Mouse (Mus musculus) naive thymus-derived CD4-positive, alpha-beta T cell, adult 2 months (primary cell): ENCODE data around the gene Gadd45g.
"Not testable (repeated sequence)": the region's sequence is repeated elsewhere in the genome, so short reads cannot be mapped to it uniquely, and the experiment has no call there.

Experiments used
- DNase-seq: peaks from one replicate; pipeline ENCODE4 v3.0.0-alpha.2; 2011; ENCODE audit warnings: low read depth

Gene Gadd45g

DNA sequence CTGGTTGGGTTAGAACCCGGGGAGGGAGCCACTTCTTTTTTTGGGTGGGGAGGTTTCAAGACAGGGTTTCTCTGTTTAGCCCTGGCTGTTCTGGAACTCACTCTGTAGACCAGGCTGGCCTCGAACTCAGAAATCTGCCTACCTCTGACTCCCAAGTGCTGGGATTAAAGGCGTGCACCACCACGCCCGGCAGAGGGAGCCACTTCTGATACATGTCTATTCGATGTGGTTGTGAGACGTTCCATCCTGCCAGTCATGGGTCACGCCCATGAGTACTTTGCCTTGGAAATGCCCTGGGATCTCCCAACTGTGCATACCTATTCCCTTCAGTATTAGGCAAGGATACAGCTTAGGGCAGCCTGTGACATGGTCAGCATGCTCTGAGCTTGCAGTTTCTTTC, 12.5 kb upstream of the Gadd45g start:
- not testable (repeated sequence) for DNase-seq

DNA sequence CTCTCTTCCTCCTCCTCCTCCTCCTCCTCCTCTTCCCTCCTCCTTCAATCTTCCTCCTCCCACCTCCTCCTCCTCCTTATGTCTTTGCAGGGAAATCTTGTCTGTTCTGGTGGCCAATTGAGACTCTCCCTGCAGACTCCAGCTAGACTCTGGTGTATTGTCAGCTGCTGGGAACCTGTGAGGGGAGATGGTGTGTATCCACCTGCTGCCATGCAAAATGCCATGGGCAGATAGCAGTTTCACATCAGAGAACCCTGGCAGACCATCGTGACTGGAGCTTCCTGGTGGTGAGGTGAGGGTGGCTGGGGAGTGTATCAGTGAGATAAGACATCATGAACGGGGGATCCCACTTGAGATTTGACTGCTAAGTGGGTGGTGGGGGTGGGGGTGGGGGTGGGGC, 12.0 kb upstream of the Gadd45g start:
- no peak for DNase-seq

DNA sequence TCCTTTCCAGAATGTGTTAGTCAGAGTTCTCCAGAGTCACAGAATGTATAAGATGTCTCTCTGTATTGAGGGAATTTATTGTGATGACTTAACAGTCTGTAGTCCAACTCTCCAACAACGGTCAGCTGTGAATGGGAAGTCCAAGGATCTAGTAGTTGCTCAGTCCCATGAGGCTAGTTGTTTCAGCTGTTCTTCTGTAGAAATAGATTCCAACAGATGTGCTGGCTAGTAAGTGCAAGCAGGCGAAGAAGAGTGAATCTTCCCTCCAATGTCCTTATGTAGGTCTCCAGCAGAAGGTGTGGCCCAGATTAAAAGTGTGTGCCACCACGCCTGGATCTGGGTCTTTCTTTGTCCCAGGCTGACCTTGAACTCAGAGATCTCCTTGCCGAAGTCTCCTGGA, 11.3 kb upstream of the Gadd45g start:
- not testable (repeated sequence) for DNase-seq

DNA sequence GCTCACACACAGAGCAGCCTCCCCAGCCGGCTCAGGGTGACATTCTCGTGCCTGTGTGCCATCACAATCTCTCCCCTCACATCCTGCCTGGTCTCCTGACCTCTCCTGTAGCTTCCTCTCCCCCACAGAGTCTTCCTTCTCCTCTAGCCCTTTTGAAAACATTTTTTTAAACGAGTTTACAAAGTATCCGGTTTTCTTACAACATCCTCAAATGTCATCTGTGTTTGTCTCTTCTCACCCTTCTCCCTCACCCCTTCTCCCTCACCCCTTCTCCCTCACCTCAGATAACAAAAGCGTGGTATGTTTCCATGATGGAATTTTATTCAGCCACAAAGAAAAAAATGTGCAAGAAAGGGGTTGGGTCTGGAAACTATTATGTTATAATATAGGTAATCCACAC, 9.1 kb upstream of the Gadd45g start:
- no peak for DNase-seq

DNA sequence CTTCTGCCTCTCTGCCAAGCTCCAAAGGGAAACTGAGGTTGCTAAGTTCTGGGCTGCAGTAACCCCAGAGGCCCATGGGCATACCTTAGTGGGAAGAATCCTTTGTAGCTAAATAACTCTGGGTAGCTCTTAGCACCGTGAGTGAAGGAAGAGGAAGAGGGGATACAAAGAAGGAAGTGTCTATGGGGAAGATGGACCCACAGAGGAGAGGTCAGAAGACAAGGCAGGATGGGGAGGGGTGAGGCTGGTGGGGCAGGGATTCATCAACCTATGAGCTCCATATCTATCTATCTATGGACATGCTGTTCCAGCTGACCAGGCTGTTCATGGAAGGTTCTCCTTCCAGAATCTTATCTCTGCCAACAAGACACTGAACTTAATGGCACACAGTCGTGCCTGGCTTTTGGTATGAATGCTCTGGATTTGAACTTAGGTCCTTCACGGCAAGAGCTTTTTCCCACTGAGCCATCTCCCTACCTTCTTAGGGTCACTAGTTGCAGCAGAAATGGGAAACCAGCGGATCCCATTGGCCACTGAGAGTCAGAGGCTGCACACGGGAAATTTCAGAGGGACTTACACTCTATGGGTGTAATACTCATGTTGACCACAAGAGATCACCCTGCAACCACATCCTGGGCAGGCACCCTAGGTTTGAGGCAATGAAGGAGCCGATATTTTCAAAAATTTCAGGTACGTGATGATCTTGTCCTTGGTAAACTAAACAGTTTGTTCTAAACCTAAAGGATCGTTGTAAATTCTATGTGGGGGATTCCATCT, 7.0 kb upstream of the Gadd45g start:
- DNase-seq = peak; percentile 84

DNA sequence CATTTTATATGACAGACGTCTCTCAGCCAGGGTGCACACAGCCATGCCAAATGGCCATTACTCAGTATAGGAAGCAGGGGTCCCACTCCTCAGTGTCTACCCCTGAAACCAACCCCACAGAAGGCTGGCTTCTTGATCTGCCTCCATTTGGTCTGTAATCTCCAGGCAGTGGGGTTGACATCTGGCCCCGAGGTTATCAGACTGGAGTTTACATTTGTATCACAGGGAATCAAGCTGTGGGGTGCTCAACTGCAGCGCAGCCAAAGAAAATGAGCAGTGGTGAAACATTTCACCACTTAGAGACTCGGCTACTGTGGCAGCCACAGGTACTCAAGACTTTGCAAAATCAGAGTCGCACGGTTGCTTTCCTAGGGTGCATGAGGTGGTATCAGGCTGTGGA, 5.8 kb upstream of the Gadd45g start:
- no peak for DNase-seq

DNA sequence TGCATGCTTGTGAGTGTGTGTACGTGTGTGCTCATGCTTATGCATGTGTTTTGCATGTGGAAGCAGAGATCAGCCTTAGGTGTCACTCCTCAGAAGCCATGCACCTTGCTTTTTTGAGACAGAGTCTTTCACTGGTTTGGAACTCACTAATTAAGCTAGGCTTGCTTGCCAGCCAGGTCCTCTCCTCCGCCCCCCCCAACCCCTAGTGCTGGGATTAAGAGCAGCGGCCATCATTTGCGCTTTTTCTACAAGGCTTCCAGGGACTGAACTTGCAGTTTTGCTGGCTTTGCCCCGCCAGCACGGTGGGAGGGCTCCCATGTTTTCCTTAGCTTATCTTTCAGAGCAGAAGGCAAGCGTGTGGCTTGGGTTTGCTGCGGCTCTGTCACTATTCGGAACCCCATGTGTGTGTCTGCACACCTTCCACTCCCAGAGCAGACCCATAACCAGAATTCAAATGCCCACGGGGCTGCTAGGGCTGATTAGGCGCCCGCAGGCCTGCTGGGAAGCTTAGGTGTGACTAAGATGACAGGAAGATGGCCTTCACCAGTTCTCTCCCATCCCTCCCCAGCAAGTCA, 4.8 kb upstream of the Gadd45g start:
- no peak for DNase-seq

DNA sequence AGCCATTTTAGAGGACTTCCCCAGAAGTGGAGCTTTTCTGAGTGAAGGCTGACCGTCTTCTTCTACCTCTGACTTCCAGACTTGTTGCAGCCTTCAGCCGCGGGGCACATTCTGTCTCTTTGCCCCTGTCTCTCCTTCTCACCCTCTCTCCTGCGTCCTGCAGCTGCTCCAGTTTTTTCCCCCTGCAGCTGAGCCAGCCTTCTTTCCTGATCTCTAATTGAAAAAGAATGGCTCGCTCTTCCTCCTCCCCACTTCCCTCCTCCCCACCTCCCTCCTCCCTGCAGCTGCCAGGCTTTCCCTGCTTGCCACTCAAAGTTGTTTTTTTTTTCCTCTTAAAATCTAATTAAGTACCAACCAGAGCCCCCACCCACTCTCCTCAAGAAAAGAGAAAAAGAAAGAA, 4.3 kb upstream of the Gadd45g start:
- no peak for DNase-seq

DNA sequence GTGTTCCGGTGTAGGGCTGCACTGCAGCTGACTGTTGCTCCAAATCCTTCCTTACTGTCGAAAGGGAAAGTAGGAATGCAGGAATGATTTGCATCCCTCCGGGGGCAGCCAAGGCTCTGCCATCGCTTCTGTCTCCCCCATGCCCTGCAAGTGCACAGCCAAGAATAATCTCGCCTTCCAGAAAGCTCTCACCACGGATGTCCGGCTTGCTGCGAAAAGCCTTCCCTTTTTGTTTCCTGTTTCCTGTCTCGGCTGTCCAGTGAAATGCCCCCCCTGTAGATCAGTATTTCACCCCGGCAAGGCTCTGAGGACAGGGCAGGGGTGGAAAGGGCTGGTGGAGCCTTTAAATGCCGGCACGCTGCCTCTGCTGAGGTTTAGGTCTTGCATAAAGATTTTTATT, 3.7 kb upstream of the Gadd45g start:
- DNase-seq = no peak

DNA sequence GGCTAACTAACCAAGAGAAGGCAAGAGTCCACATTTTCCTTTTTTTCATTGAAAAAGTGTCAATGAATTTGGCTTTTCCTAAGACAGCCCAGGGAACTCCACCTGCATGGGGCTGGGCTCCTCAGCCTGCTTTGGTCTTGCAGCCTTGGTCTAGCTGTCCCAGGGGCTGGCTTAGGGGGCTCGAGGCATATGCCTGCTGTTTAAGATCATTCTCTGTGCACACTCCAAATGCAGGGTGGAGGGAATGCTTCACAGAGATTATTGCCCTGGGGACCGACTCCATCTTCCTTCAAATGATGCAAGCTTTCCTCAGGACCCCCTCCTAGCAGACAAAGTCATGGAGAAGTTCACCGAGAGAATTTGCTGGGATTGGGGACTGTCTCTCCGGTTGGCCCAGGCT, 3.2 kb upstream of the Gadd45g start:
- no peak for DNase-seq

DNA sequence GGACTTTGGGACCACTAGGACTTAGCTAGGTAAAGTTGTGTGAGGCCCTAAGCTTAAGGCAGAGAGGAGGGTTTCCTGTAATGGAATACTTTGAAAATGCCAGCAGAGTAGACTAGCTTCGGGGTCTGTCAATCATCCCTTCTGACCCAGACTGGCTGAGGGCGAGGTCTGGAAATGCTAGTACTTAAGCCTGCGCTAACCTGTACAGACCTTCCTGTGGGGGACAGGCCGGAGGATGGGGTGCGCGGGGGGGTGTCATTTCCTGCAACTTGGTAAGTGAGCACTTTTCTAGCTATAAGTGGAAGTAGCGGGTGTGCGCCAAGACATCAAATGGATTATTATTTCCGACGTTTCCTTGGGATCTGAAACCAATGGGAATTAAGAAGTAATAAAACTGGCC, 2.4 kb upstream of the Gadd45g start:
- DNase-seq = no peak

DNA sequence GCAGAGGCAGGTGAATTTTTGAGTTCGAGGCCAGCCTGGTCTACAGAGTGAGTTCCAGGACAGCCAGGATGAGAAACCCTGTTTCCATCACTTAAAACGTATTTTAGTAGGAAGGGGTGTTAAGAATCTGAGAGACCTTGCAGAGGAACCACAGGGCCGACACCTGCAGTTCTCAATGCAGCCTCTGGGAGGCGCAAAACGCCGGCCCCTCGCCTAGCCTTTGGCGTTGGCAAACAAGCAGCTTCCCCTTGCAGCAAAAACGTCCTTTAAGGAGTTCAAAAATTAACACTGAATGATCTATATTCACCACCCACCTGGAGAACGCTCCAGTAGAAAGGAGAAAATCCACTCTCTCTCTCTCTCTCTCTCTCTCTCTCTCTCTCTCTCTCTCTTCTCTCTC, 1.8 kb upstream of the Gadd45g start:
- peak; percentile 88 for DNase-seq

DNA sequence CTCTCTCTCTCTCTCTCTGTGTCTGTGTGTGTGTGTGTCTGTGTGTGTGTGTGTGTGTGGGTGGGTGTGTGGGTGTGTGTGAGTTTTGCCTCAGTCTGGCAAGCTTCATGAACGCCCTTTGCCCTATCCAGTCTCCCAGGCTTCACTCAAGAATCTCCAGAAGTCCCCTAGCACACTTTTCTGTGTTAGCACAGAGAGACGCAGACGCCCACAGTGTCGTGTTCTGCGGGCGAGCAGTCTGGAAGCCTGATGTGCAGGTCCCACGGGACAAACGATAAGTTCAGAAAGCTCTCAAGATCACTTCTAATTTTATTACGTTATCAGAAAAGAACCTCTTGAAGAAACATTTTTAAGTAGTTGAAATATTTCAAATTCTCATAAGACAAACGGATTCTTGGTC, 1.4 kb upstream of the Gadd45g start:
- DNase-seq = peak; percentile 70

DNA sequence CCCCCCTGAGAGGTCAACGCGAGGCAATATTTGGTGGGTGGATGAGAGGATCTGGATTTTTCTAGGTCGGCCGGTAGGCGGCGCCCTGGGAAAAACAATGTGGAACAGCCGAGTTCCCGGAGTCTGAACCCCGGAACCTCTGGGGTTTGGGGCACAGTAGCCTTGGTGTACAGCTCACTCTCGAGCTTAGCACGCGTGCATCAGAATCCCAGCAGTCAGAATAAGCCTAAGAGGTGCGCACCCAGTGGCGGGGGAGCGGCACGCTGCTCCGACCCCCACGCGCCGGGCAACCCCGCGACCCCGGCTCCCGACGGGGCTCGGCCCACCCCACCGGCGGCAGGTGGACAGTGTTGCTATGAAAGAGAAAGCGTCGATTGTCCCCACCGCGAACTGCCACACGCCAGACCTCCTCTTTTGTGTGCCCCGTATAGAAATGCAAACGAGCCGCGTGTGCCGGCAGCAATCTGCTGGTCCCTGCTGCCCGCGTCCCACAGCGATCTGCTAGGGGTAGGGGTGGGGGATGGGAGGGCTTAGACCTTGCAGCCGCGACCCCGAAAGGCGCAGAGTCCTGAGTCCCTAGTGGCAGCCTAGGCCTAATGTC, 787 bp upstream of the Gadd45g start:
- peak; percentile 83 for DNase-seq

DNA sequence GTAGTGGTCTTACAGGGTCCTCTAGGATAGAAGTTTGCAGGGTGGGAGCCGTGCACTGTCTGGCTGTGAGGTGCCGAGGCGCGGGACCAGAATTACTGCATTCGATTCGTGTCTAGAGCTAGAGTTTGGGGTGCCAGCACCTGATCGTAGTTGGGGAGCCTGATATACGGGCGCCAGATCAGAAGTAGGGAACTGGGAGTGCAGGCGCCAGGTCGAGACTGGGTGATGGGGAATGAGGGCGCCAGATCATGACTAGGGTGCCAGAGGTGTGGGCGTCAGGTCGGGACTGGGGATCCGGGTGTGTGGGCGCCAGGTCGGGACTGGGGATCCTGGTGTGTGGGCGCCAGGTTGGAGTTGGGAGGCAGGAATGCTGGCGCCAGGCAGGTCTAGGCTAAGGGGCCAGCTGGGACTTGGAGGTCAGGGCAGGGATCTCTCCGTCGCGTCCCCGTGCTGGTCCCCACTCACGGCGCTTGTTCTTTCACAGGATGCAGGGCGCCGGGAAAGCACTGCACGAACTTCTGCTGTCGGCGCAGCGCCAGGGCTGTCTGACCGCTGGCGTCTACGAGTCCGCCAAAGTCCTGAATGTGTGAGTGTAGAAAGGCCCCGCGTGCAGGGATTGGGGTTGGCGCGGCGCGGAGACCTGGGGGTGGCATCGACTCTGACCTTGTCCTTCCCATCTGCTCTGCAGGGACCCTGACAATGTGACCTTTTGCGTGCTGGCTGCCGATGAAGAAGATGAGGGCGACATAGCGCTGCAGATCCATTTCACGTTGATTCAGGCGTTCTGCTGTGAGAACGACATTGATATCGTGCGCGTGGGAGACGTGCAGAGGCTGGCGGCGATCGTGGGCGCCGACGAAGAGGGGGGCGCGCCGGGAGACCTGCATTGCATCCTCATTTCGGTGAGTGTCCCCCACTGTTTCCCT, 653 bp downstream of the Gadd45g start:
- peak; percentile 65 for DNase-seq

DNA sequence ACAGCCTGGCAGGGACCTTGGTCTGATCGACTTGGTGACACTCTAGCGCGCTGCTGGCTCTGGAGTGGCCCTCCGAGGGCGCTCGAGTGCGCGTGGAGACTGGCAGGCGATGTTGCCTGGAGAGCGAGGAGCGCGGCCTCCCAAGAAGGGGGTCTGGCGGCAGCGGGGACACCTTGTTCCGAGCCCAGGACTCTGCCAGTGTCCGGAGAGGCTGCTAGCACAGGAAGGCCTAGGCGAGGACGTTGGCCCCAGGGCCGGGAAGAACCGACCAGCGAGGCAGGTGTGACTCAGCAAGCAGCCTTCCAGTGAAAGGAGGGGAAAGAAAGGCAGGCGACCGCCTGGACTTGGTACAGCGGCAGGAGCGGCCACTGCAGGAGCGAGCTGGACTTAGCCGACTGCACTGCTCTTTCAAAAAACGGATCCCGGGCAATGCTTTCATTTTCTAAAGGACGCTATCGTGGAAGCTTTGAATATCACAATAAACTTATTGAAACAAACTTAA, 1.6 kb downstream of the Gadd45g start:
- peak; percentile 76 for DNase-seq

DNA sequence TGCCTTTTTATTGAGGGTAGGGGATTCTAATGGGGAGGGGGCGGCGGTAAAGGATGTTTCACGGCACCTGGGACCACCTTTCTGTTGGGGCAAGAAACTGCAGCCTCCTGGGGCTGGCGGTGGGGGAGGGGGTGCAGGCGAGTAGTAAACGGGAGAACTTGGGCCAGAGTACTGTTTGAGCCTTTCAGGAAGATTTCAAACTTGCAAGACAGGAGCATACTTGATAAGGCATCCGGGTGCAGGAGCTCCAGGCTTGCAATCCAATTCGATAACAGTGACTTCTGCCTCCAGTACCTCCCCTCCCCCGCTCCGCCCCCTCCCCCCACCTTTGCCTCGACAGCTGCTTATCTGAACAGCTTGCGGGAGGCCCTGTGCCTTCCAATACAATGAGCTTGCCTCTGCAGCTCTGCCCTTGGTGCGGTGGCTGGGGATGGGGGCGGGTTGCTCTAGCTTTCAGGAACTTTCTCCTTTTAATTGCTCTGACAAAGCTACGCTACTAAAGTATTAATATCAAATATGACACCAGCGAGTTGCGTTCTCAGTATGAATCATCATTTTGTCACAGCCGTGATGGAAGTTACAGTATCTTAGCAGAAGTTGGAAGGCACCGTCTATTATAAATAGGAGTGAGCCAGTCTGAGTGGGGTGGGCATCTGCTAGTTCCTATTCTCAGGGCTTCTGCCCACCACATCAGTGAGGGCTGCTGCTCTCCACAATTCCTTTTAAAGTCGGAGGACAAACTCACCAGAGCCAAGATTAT, 2.2 kb downstream of the Gadd45g start:
- DNase-seq = peak; percentile 55

DNA sequence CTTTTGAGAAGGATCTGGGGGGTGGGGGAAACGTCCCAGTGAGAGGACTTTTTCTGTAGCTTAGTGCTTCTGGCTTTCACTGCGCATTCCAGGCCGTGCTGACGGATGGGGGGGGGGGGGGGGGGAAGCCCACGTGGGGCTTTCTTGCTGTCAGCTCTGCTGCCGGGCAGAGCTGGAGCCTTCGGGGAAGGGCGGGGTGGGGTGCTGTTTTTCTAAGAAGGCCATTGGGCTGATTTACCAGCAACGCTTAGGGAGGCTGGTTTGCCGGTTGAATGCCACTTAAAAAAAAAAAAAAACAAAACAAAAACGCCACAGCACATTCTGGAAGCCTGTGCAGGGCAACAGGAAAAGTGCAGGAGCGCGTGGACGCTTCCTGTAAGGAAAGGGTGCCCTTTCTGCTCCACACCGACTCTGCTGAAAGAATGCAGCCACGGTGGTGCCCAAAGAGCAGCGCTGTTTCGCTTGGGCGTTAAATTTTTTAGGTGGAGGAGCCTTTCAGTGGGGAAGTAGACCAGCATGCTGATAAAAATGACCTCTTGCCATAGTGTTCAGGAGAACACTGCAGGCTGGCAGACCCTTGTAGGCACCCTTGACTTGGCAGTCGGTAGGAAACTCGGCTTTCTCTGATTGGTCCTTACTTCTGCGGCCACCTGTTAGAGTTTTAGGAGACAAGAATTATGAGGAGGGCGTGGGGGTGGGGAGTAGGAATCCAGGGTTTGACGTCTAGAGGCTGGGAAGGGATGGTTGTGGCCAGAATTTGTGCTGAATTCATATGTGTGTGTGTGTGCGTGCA, 3.0 kb downstream of the Gadd45g start:
- no peak for DNase-seq

DNA sequence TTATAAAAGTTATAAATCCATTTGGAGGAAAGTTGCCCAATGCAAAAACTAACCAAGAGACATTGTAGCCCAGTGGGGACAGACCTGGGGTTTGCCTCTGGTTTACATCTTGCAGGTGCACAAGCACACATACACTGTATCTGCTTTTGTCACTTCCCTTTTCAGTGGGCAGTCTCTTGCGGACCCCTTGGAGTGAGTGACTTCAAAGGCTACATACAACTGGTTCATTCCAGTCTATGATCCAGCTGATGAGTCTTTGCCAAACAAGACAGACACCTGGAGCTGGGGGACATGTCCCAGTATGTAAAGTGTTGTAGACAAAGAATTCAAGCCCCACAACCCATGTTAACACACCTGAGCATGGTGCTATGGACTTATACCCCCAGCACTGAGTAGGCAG, 4.1 kb downstream of the Gadd45g start:
- DNase-seq = no peak

DNA sequence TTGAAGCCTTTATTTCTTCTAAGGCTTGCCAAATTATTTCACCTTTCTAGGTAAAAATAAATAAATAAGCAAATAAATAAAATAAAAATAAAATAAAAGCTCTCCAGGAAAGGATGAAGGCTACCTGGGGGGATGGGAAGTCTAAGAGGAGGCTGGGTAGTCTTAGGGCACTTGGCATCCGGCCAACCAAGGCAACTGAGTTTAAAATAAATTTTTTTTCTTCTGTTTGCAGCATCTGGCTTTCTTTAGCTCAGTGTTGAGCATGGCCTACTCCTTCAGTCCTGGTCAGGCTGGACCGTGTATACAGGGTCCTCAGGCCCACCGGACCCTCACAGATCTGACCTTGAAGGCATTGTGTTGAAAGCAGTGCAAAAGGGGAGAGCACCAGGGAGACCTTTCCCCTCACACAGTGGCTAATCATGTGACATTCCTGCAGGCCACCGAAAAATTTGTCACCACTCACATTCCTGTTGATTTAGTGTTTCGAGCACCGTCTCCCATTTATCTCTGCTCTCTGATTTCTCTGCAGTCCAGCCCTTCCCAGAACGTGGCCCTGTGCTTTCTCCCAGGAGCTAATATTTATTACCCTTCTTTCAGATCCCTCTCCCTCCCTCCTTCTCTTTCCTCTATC, 6.2 kb downstream of the Gadd45g start:
- no peak for DNase-seq
